Mouse (Mus musculus) ES-E14 (cell line): ENCODE measurements around the gene Acy3. TPM values are rescaled to one million over a fixed set of nuclear protein-coding genes. Genes with fewer than 3 reads are reported as not detected.
"Not testable (repeated sequence)": the region's sequence is repeated elsewhere in the genome, so short reads cannot be mapped to it uniquely, and the experiment has no call there.

ENCODE experiments used
- DNase-seq: peaks from one replicate; pipeline ENCODE4 v3.0.0-alpha.2; 2013; ENCODE audit warnings: low read depth, low spot score
- H3K27ac ChIP-seq: 2 replicates; pipeline ENCODE4 v1.5.1; 2012; ENCODE audit warnings: low read depth, mild to moderate bottlenecking, low read length, moderate library complexity, mixed read lengths; ENCODE audit not compliant: poor library complexity, insufficient read depth, severe bottlenecking
- H3K36me3 ChIP-seq: 2 replicates; pipeline ENCODE4 v1.6.1; 2012; ENCODE audit warnings: mild to moderate bottlenecking, low read length, moderate library complexity, mixed read lengths; ENCODE audit not compliant: control insufficient read depth, poor library complexity, insufficient read depth, severe bottlenecking
- H3K4me1 ChIP-seq, 2 experiments: fragments of 150-350 bp in 1 of 2; sonication (generic) in 1 of 2; 2 replicates each; pipeline ENCODE4 v1.6.1; 2012; ENCODE audit warnings: low read length in 2 of 2, mild to moderate bottlenecking in 1 of 2, mixed read lengths in 1 of 2; ENCODE audit not compliant: control insufficient read depth in 2 of 2, insufficient read depth in 2 of 2, poor library complexity in 1 of 2
- H3K4me3 ChIP-seq, 2 experiments: fragments of 150-350 bp in 1 of 2; sonication (generic) in 1 of 2; 2 replicates each; pipeline ENCODE4 v1.5.1; 2012; ENCODE audit warnings: low read length in 2 of 2, low read depth in 1 of 2, mild to moderate bottlenecking in 1 of 2, mixed read lengths in 1 of 2; ENCODE audit not compliant: insufficient read depth in 1 of 2, poor library complexity in 1 of 2, severe bottlenecking in 1 of 2
- H3K9ac ChIP-seq: 2 replicates; pipeline ENCODE4 v1.6.1; 2012; ENCODE audit warnings: low read depth, mild to moderate bottlenecking, low read length, mixed read lengths; ENCODE audit not compliant: poor library complexity, insufficient read depth, severe bottlenecking
- H3K9me3 ChIP-seq: fragments of 150-350 bp; sonication (generic); 2 replicates; pipeline ENCODE4 v1.6.1; 2012; ENCODE audit warnings: low read depth, mild to moderate bottlenecking, low read length; ENCODE audit not compliant: control insufficient read depth, insufficient read depth
- CHD2 ChIP-seq: IDR thresholded peaks from 2 replicates; pipeline ENCODE4 v1.6.1; 2014; ENCODE audit warnings: mild to moderate bottlenecking, low read depth, low read length, inconsistent platforms
- HCFC1 ChIP-seq: IDR thresholded peaks from 2 replicates; pipeline ENCODE4 v1.6.1; 2012; ENCODE audit warnings: low read length, inconsistent platforms, borderline replicate concordance; ENCODE audit not compliant: insufficient read depth
- MAFK ChIP-seq: IDR thresholded peaks from 2 replicates; pipeline ENCODE4 v1.6.1; 2014; ENCODE audit warnings: mild to moderate bottlenecking, low read depth, low read length, inconsistent platforms; ENCODE audit not compliant: insufficient read depth
- ZC3H11A ChIP-seq: IDR thresholded peaks from 2 replicates; pipeline ENCODE4 v1.6.1; 2012; ENCODE audit warnings: low read depth, mild to moderate bottlenecking, inconsistent platforms, low read length, borderline replicate concordance
- ZNF384 ChIP-seq: IDR thresholded peaks from 2 replicates; pipeline ENCODE4 v1.6.1; 2012; ENCODE audit warnings: low read depth, low read length, inconsistent platforms
- in situ Hi-C, 2 experiments: fragments of 600-800 bp; cut with MboI; formaldehyde crosslinking; loops; one replicate each; pipeline ENCODE4 v1.15.1; 2025; ENCODE audit warnings: low sequenced_read_pairs in 2 of 2, inconsistent platforms in 1 of 2; ENCODE audit not compliant: unreplicated experiment in 2 of 2
- total RNA-seq: library from RNA; depleted of rRNA; stranded (reverse); fragments of 300-350 nt; gene quantifications from 2 replicates; pipeline ENCODE4 v1.2.3, GENCODE M21; 2012

Acy3 gene
- total RNA-seq, 1 experiment, result 2.1 TPM

DNA sequence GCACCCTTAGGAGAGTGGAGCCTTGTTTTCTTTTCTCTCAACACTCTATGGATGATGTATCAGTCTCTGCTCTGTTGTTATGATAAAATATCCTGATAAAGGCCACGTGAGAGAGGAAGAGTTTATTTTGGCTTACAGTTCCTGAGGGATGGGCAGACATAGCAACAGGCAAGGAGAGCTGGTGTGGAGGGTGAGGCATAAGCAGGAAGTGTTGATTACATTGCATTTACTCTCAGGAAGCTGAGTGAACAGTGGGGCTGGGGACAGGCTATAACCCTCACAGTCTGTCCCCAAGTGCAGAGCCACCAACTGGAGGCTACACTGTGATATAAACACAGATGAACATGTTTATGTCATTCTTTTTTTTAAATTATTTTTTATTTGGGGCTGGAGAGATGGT lies 34.3 kb upstream of the Acy3 start:
- in situ Hi-C loops, result no loop called here
- TF ChIP-seq CHD2 (no peak), MAFK (no peak)

DNA sequence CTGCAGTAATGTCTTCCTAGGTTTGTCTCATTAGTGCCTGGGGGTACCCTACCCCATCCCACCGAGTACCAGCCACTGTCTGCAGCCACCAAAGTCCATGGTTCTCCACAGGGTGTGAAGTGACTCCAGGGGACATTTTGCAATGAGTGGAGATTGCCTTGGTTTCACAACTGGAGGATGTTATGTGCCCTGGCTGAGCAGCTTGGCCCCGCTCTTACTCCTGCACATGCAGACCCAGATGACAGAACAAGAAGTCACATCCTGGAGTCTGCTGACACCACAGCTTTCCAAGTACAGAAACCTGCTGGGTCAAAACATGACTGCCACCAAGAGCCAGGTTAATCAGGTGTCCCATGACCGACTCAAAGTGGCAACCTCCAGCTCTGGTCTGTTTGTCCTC lies 31.3 kb upstream of the Acy3 start:
- in situ Hi-C loops, result no loop called here
- no peak overlapping the region for H3K27ac ChIP-seq

More for the DNA sequence above, 34.3 kb upstream of the Acy3 start:
- Histone ChIP-seq H3K4me3 (no peak overlapping the region), H3K9ac (no peak overlapping the region), H3K27ac (no peak overlapping the region), H3K9me3 (no peaks in the 10 kb centered on the region), H3K36me3 (no peaks in the 10 kb centered on the region), H3K4me1 (no peaks in the 10 kb centered on the region)
- DNase-seq, result no peak

DNA sequence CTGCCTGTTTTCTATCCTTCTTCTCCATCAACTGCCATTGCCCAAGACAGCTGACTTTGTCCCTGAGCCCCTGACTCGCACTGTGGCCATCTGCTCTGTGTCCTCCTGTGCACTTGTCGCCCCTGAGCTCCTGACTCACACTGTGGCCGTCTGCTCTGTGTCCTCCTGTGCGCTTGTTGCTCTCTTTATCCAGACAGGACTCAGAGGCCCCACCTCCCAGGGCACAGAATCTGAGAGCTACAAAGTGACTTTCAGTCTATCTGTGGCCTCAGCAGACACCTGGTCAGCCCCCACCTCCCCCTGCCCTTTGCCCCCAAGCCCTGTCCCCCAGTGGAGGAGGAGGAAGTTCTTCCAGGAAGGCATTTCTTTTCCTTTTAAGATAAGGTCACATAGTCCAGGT lies 30.6 kb upstream of the Acy3 start:
- DNase-seq, result no peak
- no peaks in the 10 kb centered on the region for H3K9me3 ChIP-seq

More for the DNA sequence above, 31.3 kb upstream of the Acy3 start:
- Histone ChIP-seq H3K9me3 (no peaks in the 10 kb centered on the region), H3K4me1 (no peaks in the 10 kb centered on the region), H3K4me3 (no peak overlapping the region), H3K9ac (no peak overlapping the region), H3K36me3 (no peaks in the 10 kb centered on the region)
- TF ChIP-seq CHD2 (no peak), ZC3H11A (no peak), MAFK (no peak), ZNF384 (no peak), HCFC1 (no peak)
- no peak for DNase-seq

DNA sequence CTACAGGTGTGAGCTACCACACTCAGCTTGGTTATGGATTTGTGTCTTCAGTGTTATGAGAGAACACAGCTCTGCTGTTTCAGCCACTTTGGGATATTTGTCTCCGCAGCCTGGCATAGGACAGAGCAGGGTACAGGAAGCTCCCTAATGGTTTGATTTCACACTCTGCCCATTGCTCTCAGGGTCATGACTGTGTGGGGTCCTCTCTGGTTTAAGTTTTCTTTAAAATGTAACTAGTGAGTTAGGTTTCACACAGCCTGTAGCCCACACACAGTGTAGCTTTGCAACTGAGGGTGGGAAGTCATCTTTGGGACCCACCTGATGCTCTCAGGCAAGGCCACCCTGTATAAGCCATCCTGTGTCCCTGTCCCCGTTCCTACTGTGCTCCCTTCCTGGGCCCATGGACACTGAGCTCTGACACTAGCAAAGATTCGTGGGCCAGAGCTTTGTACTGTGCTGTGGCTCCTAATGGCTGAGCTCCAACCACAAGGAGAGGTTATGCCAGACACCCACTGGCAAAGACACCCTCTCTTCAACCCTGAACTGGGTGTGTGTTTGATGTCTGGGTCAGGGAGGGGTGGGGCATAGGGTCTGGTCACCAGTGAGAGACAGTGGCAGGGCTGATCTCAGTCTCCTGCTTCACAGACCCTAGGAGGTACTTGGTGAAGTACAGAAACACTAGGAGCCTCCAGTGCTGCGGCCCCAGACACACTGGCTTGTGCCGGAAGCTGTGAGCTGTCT lies 28.9 kb upstream of the Acy3 start:
- H3K4me1 ChIP-seq, H3K4me3 ChIP-seq, H3K36me3 ChIP-seq, H3K9ac ChIP-seq, DNase-seq, H3K9me3 ChIP-seq, in situ Hi-C loops, H3K27ac ChIP-seq: not testable (repeated sequence)

More for the DNA sequence above, 30.6 kb upstream of the Acy3 start:
- Histone ChIP-seq H3K36me3 (no peaks in the 10 kb centered on the region), H3K4me3 (no peak overlapping the region), H3K9ac (no peak overlapping the region), H3K27ac (no peak overlapping the region), H3K4me1 (no peaks in the 10 kb centered on the region)
- TF ChIP-seq MAFK (no peak), ZNF384 (no peak), ZC3H11A (no peak), CHD2 (no peak), HCFC1 (no peak)
- in situ Hi-C loops, result no loop called here

DNA sequence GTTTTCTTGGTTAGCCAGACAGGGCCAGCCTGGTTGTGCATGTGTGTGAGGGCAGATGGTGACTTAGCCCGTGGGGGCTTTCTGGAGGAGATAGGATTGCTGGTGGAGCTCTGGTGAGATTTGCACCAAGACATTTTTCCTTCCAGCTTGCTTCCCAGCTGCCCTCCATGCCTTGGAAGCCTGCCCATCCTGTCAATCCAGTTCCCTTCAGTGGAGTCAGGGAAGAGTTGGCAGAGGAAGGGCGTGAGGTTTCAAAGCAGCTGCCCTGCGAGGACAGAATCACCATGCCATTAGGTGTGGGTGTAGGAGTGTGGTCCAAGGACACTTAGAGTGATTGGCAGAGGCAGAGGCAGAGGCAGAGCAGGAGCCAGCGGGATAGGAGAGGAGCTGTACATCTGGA lies 27.9 kb upstream of the Acy3 start, which contains the start of gene Aldh3b3:
Gene Aldh3b3 (plus strand): TSS at position 176 of the 400 bp plus-strand sequence.
- Histone ChIP-seq H3K9me3 (no peaks in the 10 kb centered on the region), H3K4me3 (no peak within 1 kb of the TSS), H3K27ac (peak within 1 kb of the TSS; percentile 5; the same call in 1 of the 2 replicates), H3K4me1 (no peaks in the 10 kb centered on the region), H3K36me3 (no peaks in the 10 kb centered on the region), H3K9ac (no peak within 1 kb of the TSS)
- no peak for DNase-seq
- in situ Hi-C loops, result no loop called here
- TF ChIP-seq HCFC1 (no peak), ZC3H11A (no peak), MAFK (no peak), CHD2 (no peak), ZNF384 (no peak)
